Mouse (Mus musculus) testis, postnatal 14 days (tissue): ENCODE data around the gene Dnajb8.

Source experiments
- DNase-seq: peaks from one replicate; pipeline ENCODE4 v3.0.0; 2021; ENCODE audit warnings: low spot score

Dnajb8 gene

DNA sequence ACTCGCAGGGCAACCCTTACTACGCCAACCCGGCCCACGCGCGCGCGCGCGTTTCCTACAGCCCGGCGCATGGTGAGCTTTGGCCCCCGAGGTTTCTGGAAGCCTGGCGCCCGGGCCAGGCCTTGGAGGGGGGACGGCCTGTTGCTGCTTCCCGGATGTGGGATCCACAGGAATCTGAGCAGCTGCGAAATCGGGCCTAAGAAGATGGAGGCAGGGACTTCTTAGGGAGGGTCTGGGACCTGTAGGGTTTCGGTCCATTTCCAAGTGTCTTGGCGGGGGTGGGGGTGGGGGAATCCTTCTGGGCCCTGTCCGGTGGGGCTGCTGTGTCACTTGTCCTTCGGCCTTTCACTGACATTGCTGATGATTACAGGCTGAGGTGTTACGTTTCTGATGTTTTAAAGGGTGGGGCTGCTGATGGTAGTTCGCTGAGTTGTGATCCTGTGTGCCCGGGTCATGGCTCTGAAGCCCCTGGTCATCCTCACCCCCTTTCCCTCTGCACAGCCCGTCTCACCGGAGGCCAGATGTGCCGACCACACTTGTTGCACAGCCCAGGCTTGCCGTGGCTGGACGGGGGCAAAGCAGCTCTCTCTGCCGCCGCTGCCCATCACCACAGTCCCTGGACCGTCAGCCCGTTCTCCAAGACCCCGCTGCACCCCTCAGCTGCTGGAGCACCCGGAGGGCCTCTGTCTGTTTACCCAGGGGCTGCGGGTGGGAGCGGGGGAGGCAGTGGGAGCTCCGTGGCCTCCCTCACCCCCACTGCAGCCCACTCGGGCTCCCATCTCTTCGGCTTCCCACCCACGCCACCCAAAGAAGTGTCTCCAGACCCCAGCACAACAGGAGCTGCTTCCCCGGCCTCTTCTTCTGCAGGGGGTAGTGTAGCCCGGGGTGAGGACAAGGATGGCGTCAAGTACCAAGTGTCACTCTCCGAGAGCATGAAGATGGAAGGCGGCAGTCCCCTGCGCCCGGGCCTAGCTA lies 22.1 kb upstream of the Dnajb8 start:
- DNase-seq, result no peak

GRCm38 (mm10) chr6:88200693-88201609 lies 21.1 kb upstream of the Dnajb8 start:
- DNase-seq, result no peak

GRCm38 (mm10) chr6:88201926-88202700 lies 20.0 kb upstream of the Dnajb8 start:
- DNase-seq, result no peak

DNA sequence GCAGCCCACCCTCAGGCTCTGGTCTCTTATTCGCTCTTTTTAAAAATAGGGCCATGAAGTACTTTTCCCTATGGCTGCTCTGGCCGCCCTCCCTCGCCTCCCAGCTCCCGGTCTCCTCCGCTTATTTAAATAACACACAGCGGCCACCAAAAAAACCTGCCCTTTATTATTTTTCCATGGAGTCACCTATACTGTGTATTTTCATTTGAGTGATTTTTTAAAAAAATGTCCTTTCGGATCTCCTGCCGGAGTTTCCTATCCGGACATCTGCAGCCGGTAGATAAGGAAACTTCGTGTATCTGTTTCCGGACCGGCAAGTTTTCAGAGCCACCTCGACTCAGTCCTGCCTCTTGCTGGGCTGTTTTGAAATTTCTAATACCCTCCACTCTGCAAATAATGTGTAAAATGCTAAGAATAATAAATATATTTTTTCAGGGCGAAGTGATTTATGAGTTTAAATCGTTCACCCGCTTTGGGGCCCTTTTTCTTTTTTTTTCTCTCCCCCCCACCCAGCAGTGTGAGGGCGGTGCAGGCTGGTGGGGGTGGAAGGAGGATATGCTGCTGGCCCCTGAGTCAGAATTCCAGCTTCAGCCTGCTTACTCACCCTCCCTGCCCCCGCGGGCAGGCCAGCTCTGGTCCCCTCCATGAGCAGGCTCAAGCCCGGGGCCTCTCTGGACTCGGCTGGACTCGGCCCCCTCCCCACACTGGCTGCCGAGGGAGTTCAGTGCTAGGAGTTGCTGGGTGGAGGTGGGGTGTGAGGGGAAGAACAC lies 19.0 kb upstream of the Dnajb8 start:
- no peak for DNase-seq

GRCm38 (mm10) chr6:88203791-88204405 lies 18.2 kb upstream of the Dnajb8 start:
- no peak for DNase-seq

- DNase-seq, result no peak
Measured at GRCm38 (mm10) chr6:88204531-88205385, 17.3 kb upstream of the Dnajb8 start.

DNA sequence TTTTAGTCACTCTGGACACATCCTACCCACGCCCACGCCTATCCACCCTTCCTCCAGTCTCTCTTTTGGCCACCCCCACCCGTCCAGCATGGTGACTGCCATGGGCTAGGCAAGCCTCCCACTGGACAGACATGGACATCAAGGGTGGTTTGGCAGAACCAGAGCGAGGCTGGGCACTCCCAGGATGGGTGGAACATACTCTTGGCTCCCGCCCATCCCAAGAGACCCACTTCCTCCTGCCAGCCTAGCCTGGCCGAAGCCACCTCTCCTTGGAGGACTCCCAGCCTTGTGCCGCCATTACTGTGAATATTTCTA lies 16.7 kb upstream of the Dnajb8 start:
- DNase-seq, result no peak

- no peak for DNase-seq
Measured at GRCm38 (mm10) chr6:88205937-88206336, 16.1 kb upstream of the Dnajb8 start.

DNA sequence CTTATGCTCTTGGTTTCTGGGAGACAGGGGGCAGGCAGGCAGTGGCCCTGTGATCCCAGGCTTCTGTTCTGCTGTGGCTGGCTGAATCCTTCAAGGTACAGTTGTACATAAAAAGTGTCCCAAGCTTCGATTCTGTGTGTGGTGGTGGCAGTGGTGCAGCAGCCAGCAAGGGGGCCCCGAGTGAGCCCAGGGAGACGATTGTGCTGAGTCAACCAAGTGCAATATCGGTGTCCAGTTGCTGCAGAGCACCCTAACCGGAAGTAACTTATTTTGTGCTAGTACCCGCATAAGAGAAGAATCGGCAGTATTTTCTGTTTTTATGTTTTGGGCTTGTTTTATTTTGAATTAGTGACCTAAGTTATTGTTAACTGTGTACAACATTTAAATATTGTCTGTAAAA lies 15.5 kb upstream of the Dnajb8 start:
- no peak for DNase-seq

DNA sequence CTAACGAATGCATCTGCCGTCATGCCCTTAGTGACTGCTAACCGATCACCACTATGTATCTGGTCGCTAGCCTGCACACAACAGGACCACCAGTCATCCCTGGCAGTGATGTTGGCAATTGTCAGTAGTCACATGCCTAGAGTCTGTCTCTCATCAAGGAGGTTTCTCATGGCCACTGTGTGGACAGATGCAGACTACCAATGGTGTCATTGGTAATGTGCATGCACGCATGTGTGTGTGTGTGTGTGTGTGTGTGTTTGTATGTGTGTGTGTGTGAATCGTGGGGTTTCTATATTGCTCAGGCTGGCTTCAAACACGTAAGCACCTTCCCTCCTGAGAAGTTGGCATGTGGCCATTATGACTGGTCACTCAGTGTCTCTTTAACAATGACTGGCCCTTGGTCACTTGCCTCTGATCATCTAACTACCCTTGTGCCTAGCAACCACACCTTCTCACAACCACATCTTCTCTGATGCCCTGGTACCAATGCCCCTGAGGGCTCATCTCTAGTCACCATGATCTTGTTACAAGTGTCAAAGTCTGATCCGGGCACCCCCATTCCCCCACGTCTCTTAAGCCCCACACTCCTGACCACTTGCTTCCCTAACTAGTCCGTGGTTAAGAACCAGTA lies 14.6 kb upstream of the Dnajb8 start:
- no peak for DNase-seq

- DNase-seq, result no peak
Measured at GRCm38 (mm10) chr6:88208321-88208720, 13.7 kb upstream of the Dnajb8 start.

- no peak for DNase-seq
Measured at GRCm38 (mm10) chr6:88209453-88209852, 12.6 kb upstream of the Dnajb8 start.

DNA sequence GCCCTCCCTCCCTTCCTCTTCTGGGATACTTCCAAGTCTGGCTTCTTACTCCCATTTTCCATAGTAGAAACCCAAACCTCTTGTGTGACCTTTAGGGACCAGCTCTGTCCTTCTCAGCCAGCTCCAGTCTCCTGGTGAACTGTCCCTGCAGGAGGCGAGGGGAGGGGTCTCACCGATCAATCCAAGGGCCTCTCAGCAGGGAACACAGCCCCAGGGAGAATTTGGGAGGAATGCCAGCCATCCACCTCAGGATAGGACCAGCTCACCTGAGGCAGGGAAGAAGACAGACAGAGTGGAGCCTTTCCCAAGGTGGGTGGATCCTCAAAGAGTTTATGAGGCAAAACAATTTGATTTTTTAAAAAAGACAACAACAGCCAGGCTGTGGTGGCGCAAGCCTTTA lies 11.9 kb upstream of the Dnajb8 start:
- no peak for DNase-seq

DNA sequence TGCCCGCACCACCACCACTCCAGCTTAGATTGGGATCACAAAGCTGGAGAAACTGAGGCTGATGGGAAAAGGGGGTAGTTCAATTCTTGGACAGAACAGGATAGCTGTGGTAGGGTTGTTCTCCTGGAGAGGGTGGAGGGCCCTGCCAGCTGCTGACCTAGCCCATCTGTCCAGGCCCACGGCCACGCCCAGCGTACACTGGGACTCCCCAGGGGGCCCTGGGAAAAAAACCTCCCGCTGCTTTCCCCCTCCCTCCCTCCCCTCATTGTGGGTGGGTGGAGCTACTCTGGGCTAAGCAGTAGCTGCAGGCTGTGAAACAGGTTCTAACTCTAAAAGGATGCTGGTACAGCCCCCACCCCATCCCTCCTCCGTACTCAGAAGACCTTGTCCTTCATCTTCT lies 6.3 kb upstream of the Dnajb8 start:
- no peak for DNase-seq

DNA sequence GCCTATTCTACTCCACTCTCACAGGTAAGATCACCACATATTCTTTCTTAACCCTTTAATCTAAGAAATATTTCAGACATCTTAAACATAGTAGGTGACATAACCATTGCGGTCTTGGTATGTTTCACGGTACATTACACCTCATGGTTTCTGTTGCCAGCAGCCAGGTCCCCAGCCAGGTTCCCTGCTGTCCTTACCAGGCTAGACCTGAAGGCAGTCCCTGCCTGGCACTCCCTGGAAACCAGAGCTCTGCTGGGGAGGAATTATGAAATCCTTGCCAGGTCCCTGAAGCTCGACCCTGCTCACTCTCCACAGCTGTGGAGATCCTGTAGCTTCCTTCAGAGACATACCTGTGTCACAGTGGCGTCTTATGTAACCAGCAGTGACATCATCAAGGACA lies 5.9 kb upstream of the Dnajb8 start:
- DNase-seq, result no peak

DNA sequence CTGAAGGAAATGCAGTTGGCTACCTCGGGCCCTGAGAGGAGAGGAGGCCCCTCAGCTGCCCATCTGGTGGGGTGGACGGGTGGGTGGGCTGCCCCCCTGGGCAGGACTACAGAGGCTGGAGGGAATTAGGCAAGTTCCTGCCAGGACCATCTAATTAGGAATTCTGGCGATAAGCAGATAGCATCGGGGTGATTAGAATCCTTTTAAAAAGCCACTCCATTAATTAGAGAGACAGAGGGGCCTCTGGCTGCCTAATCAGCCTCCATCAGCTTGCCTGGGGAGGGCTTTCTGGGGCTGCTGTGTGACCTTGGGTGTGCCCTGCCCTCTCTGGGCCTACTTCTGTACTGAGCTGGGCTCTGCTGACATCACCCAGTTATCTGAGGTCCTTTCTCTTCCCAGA lies 3.0 kb upstream of the Dnajb8 start:
- no peak for DNase-seq

DNA sequence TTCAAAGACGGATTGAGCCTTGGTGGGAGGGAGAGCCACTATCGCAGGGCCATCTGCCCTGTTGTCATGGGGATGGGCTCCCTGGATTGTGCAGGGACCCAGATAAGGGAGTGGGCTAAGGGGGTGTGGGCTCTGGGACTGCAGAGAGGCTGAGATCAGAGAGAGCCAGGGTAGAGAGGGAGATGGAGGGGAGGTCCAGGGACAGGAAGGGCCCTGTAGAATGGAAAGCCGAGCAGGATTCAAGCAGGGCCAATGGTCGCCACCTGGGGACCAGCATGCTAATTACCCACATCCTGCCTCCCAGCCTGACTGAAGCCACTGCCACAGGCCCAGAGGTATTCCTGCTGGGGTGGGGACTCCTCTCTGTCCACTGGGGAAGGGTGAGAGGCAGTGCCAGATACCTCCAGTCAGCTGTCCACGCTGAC lies 4.5 kb downstream of the Dnajb8 start:
- DNase-seq, result no peak

- DNase-seq, result no peak
Measured at GRCm38 (mm10) chr6:88227537-88227936, 5.5 kb downstream of the Dnajb8 start.

GRCm38 (mm10) chr6:88229221-88229620 lies 7.2 kb downstream of the Dnajb8 start:
- DNase-seq, result no peak

GRCm38 (mm10) chr6:88231821-88232220 lies 9.8 kb downstream of the Dnajb8 start:
- no peak for DNase-seq
